Mouse (Mus musculus) olfactory bulb, adult 2 months (tissue): ENCODE results near the gene Banp. TPM values are rescaled to one million over a fixed set of nuclear protein-coding genes. Genes with fewer than 3 reads are reported as not detected.

Experiments
- H3K27ac ChIP-seq: fragments of 200-500 bp; 2 replicates; pipeline ENCODE4 v1.5.1; 2012; ENCODE audit warnings: low read depth, low read length; ENCODE audit not compliant: insufficient read depth
- H3K4me1 ChIP-seq: fragments of 200-500 bp; 2 replicates; pipeline ENCODE4 v1.6.1; 2012; ENCODE audit warnings: low read length; ENCODE audit not compliant: control insufficient read depth, insufficient read depth
- H3K4me3 ChIP-seq: fragments of 200-500 bp; 2 replicates; pipeline ENCODE4 v1.5.1; 2012; ENCODE audit warnings: mild to moderate bottlenecking, low read depth, low read length, moderate library complexity; ENCODE audit not compliant: insufficient read depth
- CTCF ChIP-seq: fragments of 200-500 bp; IDR thresholded peaks from 2 replicates; pipeline ENCODE4 v1.5.1; 2012; ENCODE audit warnings: low read depth, mild to moderate bottlenecking, low read length, moderate library complexity; ENCODE audit not compliant: insufficient read depth
- POLR2A ChIP-seq: fragments of 200-500 bp; IDR thresholded peaks from 2 replicates; pipeline ENCODE4 v1.6.1; 2012; ENCODE audit warnings: mild to moderate bottlenecking, low read depth, low read length, moderate library complexity; ENCODE audit not compliant: insufficient read depth
- WGBS: fragments of 180-500 bp; shearing (Covaris S2); methylation state at CpG from one replicate; pipeline ENCODE4 v1.1.7; 2018; 5-methylcytosine and 5-hydroxymethylcytosine counted together
- polyA plus RNA-seq: library from polyadenylated mRNA; stranded (reverse); fragments of >200 nt; gene quantifications from 2 replicates; pipeline ENCODE4 v1.2.4, GENCODE M21; 2012; ENCODE audit warnings: low replicate concordance; ENCODE audit not compliant: missing spikeins, insufficient read depth, insufficient read length

Banp gene
- polyA plus RNA-seq, 1 experiment, result not detected

DNA sequence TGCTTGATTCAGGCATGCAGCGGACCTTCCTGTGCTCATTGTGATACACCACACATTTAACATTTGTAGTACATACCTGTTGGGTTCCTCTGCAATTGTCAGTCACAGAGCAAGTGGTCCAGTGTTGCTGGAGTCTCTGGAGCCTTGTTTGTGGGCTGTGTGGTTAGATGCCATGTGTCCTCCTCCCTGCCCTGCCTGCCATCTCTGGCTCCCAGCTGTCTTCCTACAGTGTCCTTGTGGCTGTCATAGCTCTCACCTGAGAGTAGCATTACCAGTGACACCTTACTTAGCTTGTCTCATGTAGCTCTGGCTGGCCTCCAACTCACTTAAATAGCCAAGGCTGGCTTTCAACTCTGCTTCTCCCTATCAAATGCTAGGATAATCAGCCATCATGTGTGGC is 69.6 kb downstream of the Banp start:
- no peak for TF ChIP-seq CTCF
- no peak for TF ChIP-seq POLR2A
- Histone ChIP-seq H3K27ac (no peak overlapping the region), H3K4me3 (no peak overlapping the region), H3K4me1 (peaks cover 55% of the 10 kb centered on the region)
- WGBS, result 95% methylated on average over 1 of the region's 1 CpGs

DNA sequence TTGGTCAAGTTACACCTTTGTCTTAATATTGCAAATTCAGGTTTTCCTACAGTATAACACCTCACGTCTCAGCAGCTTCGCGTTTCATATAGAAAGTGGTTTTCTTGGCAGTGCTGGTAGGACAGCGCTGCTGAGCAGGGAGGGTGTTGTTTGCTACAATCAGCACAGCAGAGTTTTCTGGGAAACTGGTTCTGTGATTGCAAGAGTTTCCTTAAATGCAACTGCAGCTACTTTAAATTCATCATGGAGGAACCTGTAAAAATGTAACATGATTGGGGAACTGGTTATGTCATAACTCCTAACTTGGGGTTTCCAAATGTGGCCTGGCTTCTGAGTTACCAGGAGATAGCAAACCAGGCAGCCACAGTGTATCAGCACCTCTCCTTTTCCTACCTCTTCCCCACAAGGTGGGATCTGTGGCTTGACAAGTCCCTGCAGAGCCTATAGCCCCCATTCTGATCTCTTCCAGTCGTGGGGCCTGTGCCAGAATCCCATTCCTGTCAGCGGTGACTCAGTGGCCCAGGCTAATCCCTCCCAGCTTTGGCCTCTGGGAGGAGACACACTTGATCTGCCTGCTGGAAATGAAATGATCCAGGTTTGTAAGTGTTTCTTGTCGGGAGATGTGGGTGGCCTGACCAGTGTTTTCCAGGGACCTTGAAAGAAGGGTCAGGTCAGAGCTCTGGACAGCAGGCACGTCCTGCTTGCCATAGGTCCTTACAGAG is 70.7 kb downstream of the Banp start:
- no peak overlapping the region for H3K27ac ChIP-seq

DNA sequence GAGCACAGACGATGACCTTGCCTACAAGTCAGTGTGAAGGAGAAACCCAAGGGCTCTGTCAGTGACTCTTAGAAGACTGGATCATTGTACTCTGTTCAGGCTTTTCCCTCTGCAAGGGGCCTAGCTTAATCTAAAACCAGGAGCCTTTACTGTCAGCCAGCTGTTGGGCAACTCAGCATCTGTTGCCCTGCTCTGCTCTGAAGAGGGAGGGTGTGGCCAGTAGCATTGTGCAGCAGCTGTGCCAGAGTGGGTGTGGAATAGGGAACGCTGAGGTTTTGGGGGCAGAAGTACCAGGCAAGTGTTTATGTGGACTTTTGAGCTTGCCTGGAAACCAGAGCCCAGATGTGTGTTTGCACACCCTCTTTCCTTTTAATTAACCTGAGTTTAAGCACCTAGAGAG is 72.2 kb downstream of the Banp start:
- H3K4me1 ChIP-seq, result peaks cover 35% of the 10 kb centered on the region
- TF ChIP-seq CTCF (no peak), POLR2A (no peak)
- H3K4me3 ChIP-seq, result no peak overlapping the region
- WGBS, result 50% methylated on average over 2 of the region's 2 CpGs
- H3K27ac ChIP-seq, result no peak overlapping the region

More for the DNA sequence above, 70.7 kb downstream of the Banp start:
- Histone ChIP-seq H3K4me3 (no peak overlapping the region), H3K4me1 (peaks cover 46% of the 10 kb centered on the region)
- 80% methylated on average over 8 of the region's 8 CpGs for WGBS
- TF ChIP-seq POLR2A, result no peak
- no peak for TF ChIP-seq CTCF

GRCm38 (mm10) chr8:122022274-122022673 is 72.7 kb downstream of the Banp start:
- Histone ChIP-seq H3K27ac (no peak overlapping the region), H3K4me1 (peaks cover 35% of the 10 kb centered on the region), H3K4me3 (no peak overlapping the region)
- 67% methylated on average over 6 of the region's 6 CpGs for WGBS
- no peak for TF ChIP-seq POLR2A
- TF ChIP-seq CTCF, result no peak

- WGBS, result 62% methylated on average over 4 of the region's 4 CpGs
Measured at GRCm38 (mm10) chr8:122022705-122023104, 73.2 kb downstream of the Banp start.

DNA sequence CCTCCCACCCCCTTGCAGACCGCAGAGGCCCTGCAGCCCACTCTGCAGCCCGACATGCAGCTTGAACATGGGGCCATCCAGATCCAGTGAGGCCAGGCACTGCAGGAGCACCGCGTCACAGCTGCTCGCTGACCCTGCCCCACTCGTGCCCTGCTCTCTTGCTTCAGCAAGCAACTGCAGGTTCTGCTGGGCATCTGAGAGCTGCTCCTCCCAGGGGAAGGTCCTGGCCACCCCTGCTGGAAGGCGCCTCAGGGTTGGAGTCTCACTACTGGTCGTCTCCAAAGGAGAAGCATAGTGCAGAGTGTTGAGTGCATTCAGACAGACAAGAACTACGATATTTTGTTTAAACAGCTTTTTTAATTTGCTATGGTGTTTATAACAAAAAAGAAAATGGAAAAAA is 76.0 kb downstream of the Banp start:
- Histone ChIP-seq H3K4me3 (no peak overlapping the region), H3K4me1 (peaks cover 30% of the 10 kb centered on the region), H3K27ac (no peak overlapping the region)
- TF ChIP-seq POLR2A, result no peak
- no peak for TF ChIP-seq CTCF
- 89% methylated on average over 9 of the region's 9 CpGs for WGBS

More at GRCm38 (mm10) chr8:122022705-122023104, 73.2 kb downstream of the Banp start:
- no peak overlapping the region for H3K27ac ChIP-seq
- TF ChIP-seq POLR2A (no peak), CTCF (no peak)
- peaks cover 35% of the 10 kb centered on the region for H3K4me1 ChIP-seq
- H3K4me3 ChIP-seq, result no peak overlapping the region

DNA sequence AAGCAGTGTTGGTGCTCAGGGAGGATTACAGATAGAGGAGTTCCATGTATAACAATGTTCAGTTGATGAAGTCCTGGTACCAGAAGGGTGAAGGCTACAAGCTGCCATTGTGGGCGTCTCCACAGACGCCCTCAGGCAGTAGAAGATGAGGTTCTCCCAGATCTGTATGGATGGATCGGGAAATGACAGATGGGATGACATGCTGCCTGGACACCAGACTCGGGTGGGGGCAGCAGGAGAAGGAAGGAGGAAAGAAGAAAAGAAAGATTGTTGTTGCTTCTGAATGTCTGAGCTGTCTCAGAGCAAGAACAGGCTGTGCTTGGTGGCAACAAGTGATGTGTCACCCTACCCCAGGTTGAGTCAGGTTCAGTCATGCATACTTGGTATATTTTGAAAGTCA is 78.6 kb downstream of the Banp start:
- H3K27ac ChIP-seq, result no peak overlapping the region
- H3K4me1 ChIP-seq, result peaks cover 32% of the 10 kb centered on the region
- WGBS, result 91% methylated on average over 4 of the region's 4 CpGs
- no peak for TF ChIP-seq CTCF
- no peak for TF ChIP-seq POLR2A
- no peak overlapping the region for H3K4me3 ChIP-seq

DNA sequence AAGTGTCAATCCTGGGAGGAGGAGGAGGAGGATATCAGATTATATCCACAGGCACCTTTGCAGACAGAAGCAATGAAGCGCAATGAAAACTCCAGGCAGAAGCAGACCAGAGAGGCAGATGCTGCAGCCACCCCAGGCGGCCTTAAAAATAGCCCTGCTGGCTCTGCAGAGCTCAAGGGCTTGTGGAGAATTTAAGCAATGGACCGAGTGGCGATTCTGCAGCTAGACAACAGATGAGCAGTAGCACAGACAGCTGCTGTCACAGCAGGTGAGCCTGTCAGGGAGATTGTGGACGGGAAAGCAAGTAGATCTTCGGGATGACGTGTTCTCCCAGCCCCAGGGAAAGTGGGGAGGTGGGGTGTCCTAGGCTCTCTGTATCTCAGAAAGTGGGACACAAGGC is 81.4 kb downstream of the Banp start:
- TF ChIP-seq CTCF (no peak), POLR2A (no peak)
- Histone ChIP-seq H3K4me1 (peaks cover 35% of the 10 kb centered on the region), H3K4me3 (no peak overlapping the region), H3K27ac (peak overlapping the region; percentile 45)
- 29% methylated on average over 7 of the region's 7 CpGs for WGBS

DNA sequence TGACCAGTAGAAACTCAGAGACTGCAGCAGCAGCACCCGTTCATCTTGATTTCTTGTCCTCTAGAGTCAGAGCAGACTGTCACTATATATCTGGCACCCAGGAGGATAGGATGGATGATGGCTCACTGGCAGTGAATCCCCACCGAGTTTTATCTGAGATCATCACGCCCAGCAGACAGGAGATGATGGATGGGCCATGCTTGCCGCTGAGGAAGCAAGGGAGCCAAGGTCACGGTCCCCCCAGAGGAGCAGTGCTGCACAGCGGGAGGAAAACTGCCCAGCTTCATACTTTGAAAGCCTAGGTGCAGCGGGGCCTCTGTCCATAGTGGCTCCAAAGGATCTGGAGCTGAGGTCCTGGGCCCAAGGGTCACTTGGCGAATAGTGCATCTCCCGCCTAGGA is 83.2 kb downstream of the Banp start:
- Histone ChIP-seq H3K4me1 (peaks cover 50% of the 10 kb centered on the region), H3K4me3 (no peak overlapping the region), H3K27ac (peak overlapping the region; percentile 68)
- 81% methylated on average over 9 of the region's 9 CpGs for WGBS
- TF ChIP-seq POLR2A (no peak), CTCF (no peak)
